Mouse (Mus musculus) embryonic fibroblast, embryonic 13.5 days (primary cell): ENCODE results near the gene B430305J03Rik.

ENCODE experiments used
- CTCF ChIP-seq: IDR thresholded peaks from 2 replicates; pipeline ENCODE4 v1.5.1; 2011; ENCODE audit warnings: mild to moderate bottlenecking, control low read depth, low read length, moderate library complexity, borderline replicate concordance; ENCODE audit not compliant: insufficient read depth
- POLR2A ChIP-seq: IDR thresholded peaks from 2 replicates; pipeline ENCODE4 v1.6.1; 2011; ENCODE audit warnings: low read depth, mild to moderate bottlenecking, control low read depth, low read length, moderate library complexity

GRCm38 (mm10) chr3:61344031-61344430, 21.7 kb downstream of the B430305J03Rik start:
- no peak for TF ChIP-seq POLR2A
- no peak for TF ChIP-seq CTCF
